Mouse (Mus musculus) bone marrow, adult 2 months (tissue): ENCODE measurements around the gene Dusp6.

Source experiments
- CTCF ChIP-seq: fragments of 200-500 bp; IDR thresholded peaks from 2 replicates; pipeline ENCODE4 v1.5.1; 2011; ENCODE audit warnings: low read length, control low read depth; ENCODE audit not compliant: control insufficient read depth, insufficient read depth
- POLR2A ChIP-seq: fragments of 200-500 bp; IDR thresholded peaks from 2 replicates; pipeline ENCODE4 v1.6.1; 2011; ENCODE audit warnings: low read depth, mild to moderate bottlenecking, control low read depth, low read length, borderline replicate concordance; ENCODE audit not compliant: control insufficient read depth

DNA sequence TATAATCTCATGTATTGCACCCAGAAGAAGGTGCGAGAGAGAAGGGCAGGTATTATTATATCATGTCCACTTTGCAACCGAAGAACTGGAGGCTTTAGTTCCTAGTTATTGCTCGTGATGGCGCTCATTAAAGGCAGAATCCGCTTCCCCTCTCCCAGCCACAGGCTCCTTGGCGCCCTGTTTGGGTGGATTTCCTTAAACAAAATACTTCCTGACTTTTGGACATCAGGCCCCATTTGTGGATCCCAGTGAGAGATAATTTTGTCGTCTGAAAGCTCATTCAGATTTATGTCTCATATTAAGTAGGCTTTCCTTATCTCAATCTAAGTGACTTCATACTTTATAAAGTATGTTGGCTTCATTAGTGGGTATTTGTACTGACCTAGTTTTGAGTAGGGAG, 23.2 kb downstream of the Dusp6 start:
- TF ChIP-seq CTCF (no peak), POLR2A (no peak)
